Mouse (Mus musculus): Measurements from ENCODE around the gene Ptges. TPM values are rescaled to one million over a fixed set of nuclear protein-coding genes. Genes with fewer than 3 reads are reported as not detected.

Ptges gene
- polyA plus RNA-seq, 1 experiment: not detected

DNA sequence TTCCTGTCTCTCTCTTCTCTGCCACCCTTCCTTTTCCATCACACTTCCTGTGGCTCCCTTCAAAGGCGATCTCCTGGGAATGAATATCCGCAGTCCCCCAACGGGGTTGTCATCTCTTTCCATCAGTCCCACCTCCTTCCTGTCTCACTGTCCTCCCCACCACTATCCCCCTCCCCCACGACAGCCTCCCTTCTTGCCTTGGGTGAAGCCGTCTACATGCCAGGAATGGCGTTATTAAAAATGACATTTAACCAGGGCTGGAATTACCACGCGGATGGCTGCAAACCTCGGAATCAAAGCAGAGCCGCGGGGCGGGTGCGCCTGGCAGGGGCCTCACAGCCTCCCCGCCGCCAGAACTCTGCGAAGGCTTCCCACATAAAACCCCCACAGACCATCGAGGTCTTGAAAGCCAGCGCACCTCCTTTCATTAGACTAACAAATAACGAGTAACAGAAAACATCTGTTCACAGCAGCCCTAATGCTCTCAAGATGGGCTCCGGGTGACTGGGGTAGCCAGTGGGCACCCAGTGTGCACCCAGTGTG lies 76.8 kb downstream of the Ptges start:
- no peak for TF ChIP-seq POLR2A (IDR thresholded peaks at IDR 0.05; ENCODE audit: insufficient read depth, low read depth, low read length)
- no peak for TF ChIP-seq CTCF (IDR thresholded peaks at IDR 0.05; ENCODE audit: insufficient read depth, low read depth, low read length)
- Histone ChIP-seq H3K4me1 (ENCODE audit: control insufficient read depth, insufficient read depth, low read length) (peaks cover 35% of the 10 kb centered on the region), H3K27ac (ENCODE audit: insufficient read depth, low read depth, low read length) (no peak overlapping the region), H3K4me3 (ENCODE audit: insufficient read depth, low read depth, low read length) (no peak overlapping the region)
- 16% methylated on average over 20 of the region's 20 CpGs for WGBS

DNA sequence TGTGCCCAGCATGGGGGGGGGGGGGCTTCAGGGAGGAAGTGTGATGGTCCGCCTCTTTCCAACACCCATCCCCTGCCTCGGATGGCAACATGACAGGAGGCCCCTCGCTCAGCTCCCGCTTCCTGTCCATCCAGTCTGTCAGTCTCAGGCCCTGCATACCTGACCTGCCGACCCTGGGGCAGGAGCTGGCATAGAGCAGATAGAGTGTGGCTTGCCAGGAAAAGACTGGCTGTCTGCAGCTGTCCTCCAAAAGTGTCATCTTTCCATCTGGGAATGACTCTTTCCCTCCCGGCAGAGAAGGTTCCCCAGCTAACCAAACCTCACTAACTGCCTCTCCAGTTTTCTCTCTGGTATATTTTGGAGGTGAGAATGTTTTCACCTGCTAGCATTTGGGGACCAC lies 79.1 kb downstream of the Ptges start:
- no peak for TF ChIP-seq POLR2A (IDR thresholded peaks at IDR 0.05; ENCODE audit: insufficient read depth, low read depth, low read length)
- no peak for TF ChIP-seq CTCF (IDR thresholded peaks at IDR 0.05; ENCODE audit: insufficient read depth, low read depth, low read length)
- 70% methylated on average over 6 of the region's 6 CpGs for WGBS
- no peak overlapping the region for H3K4me3 ChIP-seq (ENCODE audit: insufficient read depth, low read depth, low read length)
- no peak overlapping the region for H3K27ac ChIP-seq (ENCODE audit: insufficient read depth, low read depth, low read length)
- H3K4me1 ChIP-seq (ENCODE audit: control insufficient read depth, insufficient read depth, low read length): peaks cover 19% of the 10 kb centered on the region

DNA sequence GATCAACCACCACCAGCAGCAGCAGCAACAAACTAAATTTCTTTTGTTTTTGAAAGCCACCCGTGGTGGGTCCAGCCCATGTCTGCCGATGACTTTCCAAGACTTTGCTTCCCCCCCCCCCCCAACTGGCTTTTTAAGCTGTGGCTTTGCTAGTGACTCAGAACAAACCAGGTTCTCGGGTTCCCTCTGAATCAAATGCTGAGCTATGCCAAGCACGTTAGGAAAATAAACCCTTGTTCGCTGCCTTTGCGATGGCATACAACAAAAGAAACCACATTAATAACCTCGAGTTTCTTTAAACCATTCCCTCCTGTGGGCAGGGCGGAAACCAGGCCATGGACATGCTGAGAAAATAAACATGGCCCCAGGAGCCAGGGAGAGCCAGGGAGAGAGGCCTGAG lies 81.5 kb downstream of the Ptges start:
- no peak for TF ChIP-seq CTCF (IDR thresholded peaks at IDR 0.05; ENCODE audit: insufficient read depth, low read depth, low read length)
- no peak for TF ChIP-seq POLR2A (IDR thresholded peaks at IDR 0.05; ENCODE audit: insufficient read depth, low read depth, low read length)
- Histone ChIP-seq H3K4me1 (ENCODE audit: control insufficient read depth, insufficient read depth, low read length) (peaks cover 21% of the 10 kb centered on the region), H3K4me3 (ENCODE audit: insufficient read depth, low read depth, low read length) (no peak overlapping the region), H3K27ac (ENCODE audit: insufficient read depth, low read depth, low read length) (no peak overlapping the region)
- WGBS: 31% methylated on average over 8 of the region's 8 CpGs

DNA sequence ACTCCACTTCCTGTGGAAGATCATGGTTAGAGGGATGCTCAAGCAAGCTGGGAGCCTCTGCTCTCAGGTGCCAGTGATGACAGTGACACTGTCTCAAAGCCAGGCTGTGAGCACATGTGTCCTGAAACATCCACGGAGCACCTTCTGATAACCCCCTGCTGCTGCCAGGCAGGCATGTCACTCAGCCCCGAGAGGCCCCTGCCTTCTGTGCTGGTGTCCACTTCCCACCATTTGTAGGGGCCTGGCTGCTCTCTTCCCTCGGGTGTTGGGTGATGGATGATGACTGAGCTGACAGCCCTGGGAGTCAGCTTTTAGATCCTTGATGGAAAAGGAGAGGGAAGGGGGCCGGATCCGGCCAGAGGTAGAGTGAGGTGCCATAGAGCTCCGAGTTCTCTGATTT lies 82.9 kb downstream of the Ptges start:
- TF ChIP-seq POLR2A (IDR thresholded peaks at IDR 0.05; ENCODE audit: insufficient read depth, low read depth, low read length): no peak
- no peak for TF ChIP-seq CTCF (IDR thresholded peaks at IDR 0.05; ENCODE audit: insufficient read depth, low read depth, low read length)
- no peak overlapping the region for H3K27ac ChIP-seq (ENCODE audit: insufficient read depth, low read depth, low read length)
- H3K4me3 ChIP-seq (ENCODE audit: insufficient read depth, low read depth, low read length): no peak overlapping the region
- WGBS: 74% methylated on average over 6 of the region's 6 CpGs
- H3K4me1 ChIP-seq (ENCODE audit: control insufficient read depth, insufficient read depth, low read length): peaks cover 15% of the 10 kb centered on the region

DNA sequence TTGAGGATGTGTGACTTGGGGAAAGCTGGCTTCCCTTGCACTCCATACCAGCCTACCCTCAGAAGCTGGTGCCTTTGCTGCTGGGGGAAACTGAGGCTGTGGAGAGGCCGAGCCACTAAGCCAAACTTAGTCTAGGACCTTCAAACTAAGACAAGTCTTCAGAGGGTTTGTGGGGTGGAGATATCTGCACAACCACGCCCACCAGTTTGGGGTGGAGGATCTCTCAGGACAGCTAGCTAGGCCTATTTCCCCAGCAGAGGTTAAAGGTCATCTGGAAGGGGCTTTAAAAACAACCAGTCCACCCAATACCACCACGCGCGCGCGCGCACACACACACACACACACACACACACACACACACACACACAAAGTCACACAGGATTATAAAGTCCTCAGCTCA lies 83.4 kb downstream of the Ptges start:
- TF ChIP-seq CTCF (IDR thresholded peaks at IDR 0.05; ENCODE audit: insufficient read depth, low read depth, low read length) (no peak), POLR2A (IDR thresholded peaks at IDR 0.05; ENCODE audit: insufficient read depth, low read depth, low read length) (no peak)
- no peak overlapping the region for H3K4me3 ChIP-seq (ENCODE audit: insufficient read depth, low read depth, low read length)
- WGBS: 92% methylated on average over 8 of the region's 8 CpGs
- H3K27ac ChIP-seq (ENCODE audit: insufficient read depth, low read depth, low read length): no peak overlapping the region
- peaks cover 15% of the 10 kb centered on the region for H3K4me1 ChIP-seq (ENCODE audit: control insufficient read depth, insufficient read depth, low read length)

DNA sequence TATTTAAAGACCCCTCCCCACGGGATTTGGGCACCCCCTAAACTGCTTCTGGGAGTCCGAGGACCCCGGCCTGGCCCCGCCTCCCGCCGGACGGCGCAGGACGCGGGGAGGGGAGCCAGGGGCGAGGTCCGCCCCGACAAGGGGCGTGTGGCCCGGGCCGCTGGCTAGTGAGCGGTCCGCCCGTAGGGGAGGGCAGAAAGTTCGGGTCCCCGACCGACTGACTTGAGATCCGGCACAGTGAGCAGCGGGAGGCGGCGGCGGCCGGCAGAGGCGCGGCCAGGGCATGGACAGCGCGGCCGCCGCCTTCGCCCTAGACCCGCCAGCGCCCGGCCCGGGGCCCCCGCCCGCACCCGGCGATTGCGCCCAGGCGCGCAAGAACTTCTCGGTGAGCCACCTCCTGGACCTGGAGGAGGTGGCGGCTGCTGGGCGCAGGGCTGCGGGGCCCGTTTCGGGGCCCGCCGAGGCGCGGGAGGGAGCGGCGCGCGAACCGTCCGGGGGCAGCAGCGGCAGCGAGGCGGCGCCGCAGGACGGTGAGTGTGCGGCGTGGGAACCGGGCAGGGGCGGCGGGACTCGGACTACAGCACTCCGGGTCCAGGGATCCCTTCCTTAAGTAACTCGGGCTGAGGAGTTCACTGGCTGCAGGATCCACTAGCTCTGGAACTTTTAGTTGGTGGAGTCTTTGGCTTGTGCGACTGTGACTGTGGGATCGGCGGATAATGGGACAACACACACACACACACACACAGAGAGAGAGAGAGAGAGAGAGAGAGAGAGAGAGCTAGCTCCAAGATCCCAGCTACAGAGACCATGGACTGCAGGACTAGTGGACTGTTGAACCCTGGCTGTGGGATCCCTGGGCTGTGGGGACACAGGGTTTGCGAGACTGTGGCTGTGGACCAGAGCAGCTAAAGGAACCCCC lies 84.3 kb downstream of the Ptges start:
- H3K4me1 ChIP-seq (ENCODE audit: control insufficient read depth, insufficient read depth, low read length): peaks cover 15% of the 10 kb centered on the region
- WGBS: 3% methylated on average over 79 of the region's 80 CpGs
- H3K4me3 ChIP-seq (ENCODE audit: insufficient read depth, low read depth, low read length): peak overlapping the region; percentile 44
- no peak overlapping the region for H3K27ac ChIP-seq (ENCODE audit: insufficient read depth, low read depth, low read length)
- TF ChIP-seq POLR2A (IDR thresholded peaks at IDR 0.05; ENCODE audit: insufficient read depth, low read depth, low read length) (no peak), CTCF (IDR thresholded peaks at IDR 0.05; ENCODE audit: insufficient read depth, low read depth, low read length) (no peak)

DNA sequence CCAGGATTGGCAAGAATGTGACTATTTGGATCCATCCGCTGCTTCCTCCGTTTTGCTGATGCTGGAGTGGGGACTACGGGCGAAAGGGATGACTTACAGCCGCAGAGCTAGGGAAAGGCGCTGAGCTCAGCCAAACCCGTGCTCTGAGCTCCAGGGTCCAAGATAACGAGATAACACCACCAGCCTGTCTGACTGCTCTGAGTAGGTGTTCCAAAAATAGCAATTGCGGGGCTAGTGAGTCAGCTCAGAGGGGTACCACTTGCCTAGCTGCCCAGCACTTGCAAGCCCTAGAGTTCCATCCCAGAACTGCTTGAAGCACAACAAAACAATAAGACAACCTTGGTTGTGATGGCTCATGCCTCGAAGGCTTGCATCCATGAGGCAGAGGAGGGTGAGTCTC lies 87.0 kb downstream of the Ptges start:
- WGBS: 50% methylated on average over 10 of the region's 10 CpGs
- Histone ChIP-seq H3K4me1 (ENCODE audit: control insufficient read depth, insufficient read depth, low read length) (peaks cover 15% of the 10 kb centered on the region), H3K4me3 (ENCODE audit: insufficient read depth, low read depth, low read length) (no peak overlapping the region), H3K27ac (ENCODE audit: insufficient read depth, low read depth, low read length) (no peak overlapping the region)
- TF ChIP-seq CTCF (IDR thresholded peaks at IDR 0.05; ENCODE audit: insufficient read depth, low read depth, low read length): no peak
- TF ChIP-seq POLR2A (IDR thresholded peaks at IDR 0.05; ENCODE audit: insufficient read depth, low read depth, low read length): no peak

Other genes starting within 250 kb of the Ptges start
- not detected in 2 replicates for gene 1700001O22Rik, start 126.2 kb downstream of the Ptges start, polyA plus RNA-seq (2012; ENCODE audit: insufficient read depth, insufficient read length, low replicate concordance, missing spikeins)
- gene Ntmt1, start 122.0 kb downstream of the Ptges start, polyA plus RNA-seq (2012; ENCODE audit: insufficient read depth, insufficient read length, low replicate concordance, missing spikeins): not detected in 2 replicates
- not detected in 2 replicates for gene Asb6, start 99.5 kb downstream of the Ptges start, polyA plus RNA-seq (2012; ENCODE audit: insufficient read depth, insufficient read length, low replicate concordance, missing spikeins)
- gene Prrx2, start 94.9 kb downstream of the Ptges start, polyA plus RNA-seq (2012; ENCODE audit: insufficient read depth, insufficient read length, low replicate concordance, missing spikeins): not detected in 2 replicates
- gene Tor1b, start 23.1 kb upstream of the Ptges start, polyA plus RNA-seq (2012; ENCODE audit: insufficient read depth, insufficient read length, low replicate concordance, missing spikeins): not detected in 2 replicates
- gene Tor1a, start 38.1 kb upstream of the Ptges start, polyA plus RNA-seq (2012; ENCODE audit: insufficient read depth, insufficient read length, low replicate concordance, missing spikeins): not detected in 2 replicates
- not detected in 2 replicates for gene BC005624, start 52.3 kb upstream of the Ptges start, polyA plus RNA-seq (2012; ENCODE audit: insufficient read depth, insufficient read length, low replicate concordance, missing spikeins)
- not detected in 2 replicates for gene Usp20, start 52.4 kb upstream of the Ptges start, polyA plus RNA-seq (2012; ENCODE audit: insufficient read depth, insufficient read length, low replicate concordance, missing spikeins)
- gene Fnbp1, start 212.1 kb upstream of the Ptges start, polyA plus RNA-seq (2012; ENCODE audit: insufficient read depth, insufficient read length, low replicate concordance, missing spikeins): 346 and 1,096 TPM in 2 replicates
- gene Gpr107, start 222.5 kb upstream of the Ptges start, polyA plus RNA-seq (2012; ENCODE audit: insufficient read depth, insufficient read length, low replicate concordance, missing spikeins): not detected in 2 replicates

Data from olfactory bulb, adult 2 months (tissue).